Mouse (Mus musculus) induced T-regulatory cell, adult 2 months (primary cell): ENCODE data around the gene Ell3.

ENCODE experiments used
- DNase-seq: peaks from one replicate; pipeline ENCODE4 v3.0.0-alpha.2; 2012; ENCODE audit warnings: low read depth

Ell3 gene

GRCm38 (mm10) chr2:121447006-121447405 is 2.9 kb upstream of the Ell3 start:
- peak; percentile 57 for DNase-seq

DNA sequence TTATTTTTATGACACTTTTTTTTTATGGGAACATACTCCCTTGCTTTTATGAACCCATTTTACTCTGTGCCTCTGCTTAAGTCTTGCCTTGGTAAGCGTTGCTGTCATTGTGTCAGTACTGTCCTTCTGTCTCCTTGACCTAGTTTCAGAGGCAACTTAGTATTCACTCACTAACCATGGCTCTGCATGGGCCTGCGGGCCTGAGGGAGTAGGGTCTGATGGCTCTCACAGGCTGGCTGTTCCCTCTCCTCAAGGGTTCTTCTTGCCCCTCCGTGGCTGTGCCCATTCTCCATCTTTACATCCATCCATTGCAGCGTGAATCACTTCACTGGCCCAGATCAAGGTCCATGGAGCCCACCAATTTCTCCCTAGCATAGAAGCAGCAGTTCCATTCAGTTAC is 2.4 kb upstream of the Ell3 start:
- no peak for DNase-seq

DNA sequence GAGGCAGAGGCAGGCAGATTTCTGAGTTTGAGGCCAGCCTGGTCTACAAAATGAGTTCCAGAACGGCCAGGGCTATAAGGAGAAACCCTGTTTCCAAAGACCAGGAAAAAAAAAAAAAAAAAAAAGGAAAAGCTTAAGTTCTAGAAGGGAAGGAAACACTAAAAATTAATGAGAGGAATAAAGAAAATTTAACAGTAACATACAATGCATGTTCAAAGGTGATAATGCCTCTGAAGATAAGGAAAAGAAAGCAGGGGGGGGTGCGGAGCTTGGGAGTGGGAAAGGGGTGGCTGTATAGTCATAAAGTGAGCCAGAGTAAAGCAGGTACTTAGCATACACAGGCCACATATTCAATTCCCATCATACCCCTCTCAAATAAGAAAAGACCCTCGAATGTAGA is 1.0 kb upstream of the Ell3 start:
- no peak for DNase-seq

DNA sequence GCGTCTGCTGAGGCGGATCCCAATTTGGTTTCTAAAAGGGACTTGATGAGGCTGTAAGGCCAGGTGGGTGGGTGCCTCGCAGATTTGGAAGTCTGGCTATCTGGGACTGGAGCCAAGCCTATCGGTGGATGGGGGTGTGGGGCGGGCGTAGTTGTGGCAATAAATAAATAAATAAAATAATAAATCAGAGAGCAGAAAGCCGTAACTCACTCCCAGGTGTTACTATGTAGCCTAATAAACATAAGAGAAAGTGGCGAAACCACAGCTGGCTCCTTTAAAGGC is 1.1 kb downstream of the Ell3 start:
- DNase-seq: no peak

GRCm38 (mm10) chr2:121442259-121443067 is 1.6 kb downstream of the Ell3 start:
- DNase-seq: peak; percentile 92

DNA sequence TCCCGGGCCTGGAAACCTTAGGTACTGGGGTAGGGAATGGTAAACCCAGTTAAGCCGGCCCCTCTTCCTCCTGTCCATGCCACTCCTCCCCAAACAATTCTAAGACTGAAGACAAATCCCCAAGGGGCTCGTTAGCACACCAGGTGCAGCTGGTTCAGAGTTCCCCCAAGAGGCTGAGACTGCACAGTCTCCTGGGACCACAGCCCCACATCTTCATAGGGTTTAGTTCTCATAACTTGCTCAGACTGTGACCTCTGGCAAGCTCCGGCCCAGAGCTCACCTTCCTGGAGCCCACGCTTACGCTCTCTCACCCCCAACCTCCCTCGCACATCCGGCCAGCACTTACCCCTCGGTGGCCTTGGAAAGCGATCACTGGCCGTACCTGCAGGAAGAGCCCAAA is 2.3 kb downstream of the Ell3 start:
- DNase-seq: no peak

DNA sequence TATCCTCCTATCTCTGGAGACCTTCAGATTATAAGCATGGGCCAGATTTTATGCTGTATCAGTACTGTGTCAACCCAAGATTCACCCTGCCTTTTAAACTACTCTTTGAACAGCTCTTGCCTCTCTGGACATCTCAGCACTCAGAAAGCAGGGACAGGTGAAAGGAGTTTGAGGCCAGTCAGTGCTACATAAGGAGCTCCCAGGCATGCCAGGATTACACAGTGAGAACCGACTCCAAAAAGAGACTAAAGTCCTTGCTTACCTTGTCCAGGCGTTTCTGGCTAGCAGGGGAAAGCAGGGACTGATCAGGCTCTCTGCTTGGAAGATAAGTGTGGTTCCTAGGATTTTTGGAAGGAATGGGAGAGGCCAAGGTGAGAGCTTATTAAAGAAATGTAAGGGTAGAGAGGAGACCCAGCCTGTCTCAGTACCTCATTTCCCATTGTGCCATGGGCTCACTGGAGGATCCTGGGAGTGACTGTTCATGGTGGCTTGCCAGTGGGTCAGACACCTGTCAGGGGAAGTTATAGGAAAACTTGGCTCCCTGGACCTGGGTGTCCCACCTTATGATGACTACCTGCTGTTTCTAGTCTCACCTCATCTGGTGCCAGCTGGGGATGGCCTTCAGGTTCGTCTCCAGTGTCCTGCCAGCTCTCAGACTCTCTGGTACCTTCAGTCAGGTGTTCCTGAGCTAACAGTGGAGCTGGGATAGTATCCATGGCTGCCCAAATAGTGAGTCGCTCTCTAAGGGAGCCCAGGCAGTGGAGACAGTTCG is 3.1 kb downstream of the Ell3 start:
- DNase-seq: no peak

GRCm38 (mm10) chr2:121439746-121440145 is 4.3 kb downstream of the Ell3 start:
- DNase-seq: no peak

GRCm38 (mm10) chr2:121434854-121435253 is 9.2 kb downstream of the Ell3 start:
- peak; percentile 80 for DNase-seq

DNA sequence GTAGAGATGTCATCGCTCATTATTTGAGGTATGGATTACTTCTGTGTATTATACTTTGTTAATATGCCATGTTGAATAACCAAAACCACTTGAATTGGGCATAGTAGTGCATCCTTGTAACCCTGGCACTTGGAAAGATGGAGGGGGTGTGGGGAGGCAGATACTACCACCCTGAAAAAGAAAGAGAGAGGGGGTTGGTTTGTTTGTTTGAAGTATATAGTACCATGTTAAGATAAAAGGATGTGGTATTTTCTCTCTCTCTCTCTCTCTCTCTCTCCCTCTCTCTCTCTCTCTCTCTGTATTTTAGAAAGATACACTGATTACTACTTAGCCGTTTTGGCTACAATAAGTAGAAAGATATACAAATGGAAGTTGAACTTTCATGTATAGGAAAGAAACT is 18.2 kb downstream of the Ell3 start:
- DNase-seq: no peak

GRCm38 (mm10) chr2:121423166-121423565 is 20.9 kb downstream of the Ell3 start:
- no peak for DNase-seq

- no peak for DNase-seq
Measured at GRCm38 (mm10) chr2:121418476-121418875, 25.6 kb downstream of the Ell3 start.

DNA sequence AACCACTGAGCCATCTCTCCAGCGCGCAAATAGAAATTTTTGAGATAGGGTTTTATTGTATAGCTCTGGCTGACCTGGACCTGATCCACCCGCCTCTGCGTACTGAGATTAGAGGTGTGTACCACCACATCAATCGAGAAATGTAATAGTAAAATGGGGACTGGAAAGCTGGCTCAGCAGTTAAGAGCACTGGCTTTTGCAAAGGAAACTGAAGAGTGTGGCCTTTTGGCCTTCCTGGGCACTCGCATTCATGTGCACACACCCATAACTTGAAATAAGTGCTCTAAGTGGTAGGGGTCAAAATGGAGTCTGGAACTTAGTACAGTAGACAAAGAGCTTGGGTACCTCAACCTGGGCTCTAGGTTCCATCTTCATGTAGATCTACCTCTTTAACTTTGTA is 27.7 kb downstream of the Ell3 start:
- DNase-seq: peak; percentile 61

- DNase-seq: no peak
Measured at GRCm38 (mm10) chr2:121415591-121415990, 28.5 kb downstream of the Ell3 start.

DNA sequence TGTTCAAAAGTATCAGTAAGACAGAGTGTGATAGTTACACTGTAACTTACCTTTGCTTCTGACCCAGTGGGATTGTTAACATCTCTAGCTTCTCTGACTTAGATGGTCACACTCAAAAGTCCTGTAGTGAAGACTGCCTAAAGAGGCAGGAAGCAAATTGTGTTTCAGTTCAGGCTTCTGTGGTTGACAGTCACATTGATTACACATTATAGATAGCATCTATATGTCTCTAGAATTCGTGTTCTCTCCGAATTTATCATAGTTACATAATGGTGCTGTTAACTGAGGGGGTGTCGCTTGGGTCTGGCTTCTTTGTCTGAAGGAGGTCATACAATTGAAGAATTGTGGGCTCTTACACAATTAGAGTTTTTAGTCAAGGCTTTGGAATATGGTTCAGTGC is 29.0 kb downstream of the Ell3 start:
- peak; percentile 63 for DNase-seq

DNA sequence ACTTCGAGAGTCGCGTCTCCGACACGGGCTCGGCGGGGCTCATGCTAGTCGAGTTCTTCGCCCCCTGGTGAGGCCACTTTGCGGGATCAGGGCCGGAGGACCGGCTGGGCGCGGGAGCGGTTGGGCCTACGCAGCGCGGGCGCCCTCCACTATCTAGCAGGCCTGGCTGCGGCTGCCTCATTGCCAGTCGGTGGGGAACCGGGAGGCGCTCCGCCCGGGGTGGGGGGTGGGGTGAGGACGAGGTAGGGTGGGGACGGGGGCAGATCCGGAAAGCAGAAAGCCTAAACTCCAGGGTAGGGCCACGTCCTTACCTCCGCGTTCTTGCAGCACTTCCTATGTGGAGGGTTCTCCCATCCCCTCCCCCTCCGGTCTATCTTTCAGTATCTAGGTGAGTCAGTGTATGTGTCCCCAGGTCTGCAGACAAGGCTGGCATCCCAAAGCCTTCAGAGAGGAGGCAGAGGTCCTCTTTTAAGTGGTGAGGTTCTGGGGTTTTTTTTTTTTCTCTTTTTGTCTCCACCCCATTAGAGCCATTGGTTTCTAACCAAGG is 29.9 kb downstream of the Ell3 start:
- peak; percentile 88 for DNase-seq

DNA sequence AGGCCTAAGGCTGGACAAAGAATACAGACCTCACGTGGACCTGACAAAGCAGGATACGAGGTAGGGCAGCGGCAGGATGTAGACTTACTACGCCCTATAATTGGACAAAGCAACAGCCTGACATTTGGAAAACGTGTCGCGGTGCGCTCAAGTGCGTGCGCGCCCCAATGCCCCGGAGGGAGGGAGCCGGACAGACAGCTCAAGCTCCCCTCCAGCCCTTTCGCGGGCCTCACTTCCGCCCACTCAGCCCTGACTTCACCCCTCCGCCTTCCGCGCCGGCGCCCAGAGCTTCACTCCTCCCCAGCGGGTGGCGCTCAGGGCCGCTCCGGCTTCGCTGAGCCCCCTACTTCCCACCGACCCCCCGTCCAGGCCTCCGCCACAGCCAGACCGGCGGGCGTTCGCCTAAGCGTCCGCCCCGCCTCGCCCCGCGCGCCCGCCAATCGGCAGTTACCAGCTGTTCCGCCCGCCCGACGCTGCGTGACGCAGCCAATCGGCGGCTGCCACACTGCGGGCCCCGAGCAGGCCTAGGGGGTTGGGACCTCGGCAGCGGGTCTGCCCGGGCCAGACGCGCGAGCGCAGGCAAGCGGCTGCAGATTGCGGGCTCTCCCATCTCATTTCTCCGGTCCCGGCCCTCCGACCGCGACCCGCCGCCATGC is 30.6 kb downstream of the Ell3 start, which contains the start of the genes Pdia3 and Catsper2:
Gene Pdia3, plus strand, starts transcription at position 389 of the 656 bp plus-strand sequence.
Gene Catsper2, minus strand, starts transcription at position 406 of the 656 bp plus-strand sequence.
- DNase-seq: peak; percentile 93

DNA sequence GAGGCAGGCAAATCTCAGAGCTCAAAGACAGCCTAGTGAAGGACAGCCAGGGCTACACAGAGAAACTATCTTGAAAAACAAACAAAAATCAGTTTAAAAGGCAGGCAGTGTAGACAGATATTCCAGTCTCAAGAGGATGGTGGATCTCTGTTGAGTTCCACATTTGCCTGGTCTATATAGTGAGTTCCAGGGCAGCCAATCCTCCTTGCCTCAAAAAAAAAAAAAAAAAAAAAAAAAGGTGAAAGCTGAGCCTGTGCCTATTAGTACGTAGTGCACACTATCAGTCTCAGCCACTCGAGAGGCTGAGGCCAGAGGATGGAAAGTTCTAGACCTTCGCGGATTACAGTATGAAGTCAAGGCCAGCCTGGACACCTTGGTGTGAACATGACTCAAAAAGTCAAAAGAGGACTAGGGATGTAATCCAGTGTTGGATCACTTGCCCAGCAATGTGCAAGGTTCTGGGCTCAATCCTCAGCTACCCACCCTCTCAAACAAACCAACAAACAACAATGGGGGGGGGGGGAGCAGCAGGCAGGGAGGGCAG is 31.2 kb downstream of the Ell3 start:
- no peak for DNase-seq

GRCm38 (mm10) chr2:121408160-121408559 is 35.9 kb downstream of the Ell3 start:
- peak; percentile 89 for DNase-seq

DNA sequence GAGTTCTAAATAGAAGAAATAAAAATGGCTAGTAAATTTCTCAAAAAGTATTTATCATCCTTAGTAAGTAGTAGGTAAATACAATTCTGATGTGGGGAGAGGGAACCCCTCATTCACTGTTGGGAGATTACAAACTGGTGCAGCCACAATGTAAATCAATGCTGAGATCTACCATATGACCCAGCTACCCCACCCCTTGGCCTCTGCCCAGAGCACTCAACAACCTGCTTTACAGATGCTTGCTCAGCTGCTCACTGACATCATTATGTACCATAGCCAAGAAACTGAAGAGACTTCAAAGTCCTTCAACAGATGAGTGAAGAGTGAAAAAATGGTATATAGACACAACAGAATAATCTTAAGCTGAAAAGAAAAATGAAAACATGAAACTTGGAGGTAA is 40.8 kb downstream of the Ell3 start:
- no peak for DNase-seq

DNA sequence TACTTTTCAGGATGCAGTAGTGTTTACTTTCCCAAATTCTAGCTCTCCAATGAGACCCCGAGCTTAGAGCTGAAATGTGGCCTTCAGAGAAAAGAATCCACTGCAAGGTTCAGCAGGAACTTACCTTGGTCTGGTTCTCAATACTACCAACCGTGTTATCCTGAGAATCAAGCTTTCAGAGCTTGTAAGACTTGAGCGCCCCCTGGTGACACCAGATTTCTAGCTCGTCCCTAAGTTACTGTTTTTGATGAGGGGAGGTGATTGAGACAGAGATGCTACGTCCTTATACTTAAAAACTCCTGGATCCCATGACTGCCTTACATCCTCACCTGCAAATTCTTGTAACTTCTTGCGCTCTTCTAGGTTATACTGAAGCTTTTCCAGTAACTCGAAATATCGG is 47.5 kb downstream of the Ell3 start:
- peak; percentile 91 for DNase-seq
